Mouse (Mus musculus): ENCODE results near the gene Lilrb4a.
"Not testable (repeated sequence)": the region's sequence is repeated elsewhere in the genome, so short reads cannot be mapped to it uniquely, and the experiment has no call there.

The Lilrb4a gene

DNA sequence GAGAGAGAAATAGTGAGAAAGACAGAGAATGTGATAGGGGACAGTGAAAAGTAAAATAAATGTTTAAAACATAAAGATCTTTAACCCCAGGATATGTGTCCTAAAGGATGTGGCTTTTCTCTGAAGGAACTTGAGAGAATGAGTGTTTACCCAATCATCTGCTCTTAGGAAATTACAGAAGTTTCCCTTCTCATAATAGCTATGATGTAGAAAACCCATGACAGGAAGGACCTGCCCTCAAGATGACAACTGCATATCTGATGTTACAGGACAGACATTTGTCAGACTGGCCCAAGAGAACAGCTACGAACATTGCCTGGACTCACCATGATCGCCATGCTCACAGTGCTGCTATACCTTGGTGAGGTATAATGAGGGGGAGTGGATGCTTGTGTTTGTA, at the start of gene Lilrb4a:
Gene Lilrb4a, plus strand, starts transcription at position 266 of the 400 bp plus-strand sequence.
- DNase-seq (ENCODE audit: low read depth, low spot score) = not testable (repeated sequence)

DNA sequence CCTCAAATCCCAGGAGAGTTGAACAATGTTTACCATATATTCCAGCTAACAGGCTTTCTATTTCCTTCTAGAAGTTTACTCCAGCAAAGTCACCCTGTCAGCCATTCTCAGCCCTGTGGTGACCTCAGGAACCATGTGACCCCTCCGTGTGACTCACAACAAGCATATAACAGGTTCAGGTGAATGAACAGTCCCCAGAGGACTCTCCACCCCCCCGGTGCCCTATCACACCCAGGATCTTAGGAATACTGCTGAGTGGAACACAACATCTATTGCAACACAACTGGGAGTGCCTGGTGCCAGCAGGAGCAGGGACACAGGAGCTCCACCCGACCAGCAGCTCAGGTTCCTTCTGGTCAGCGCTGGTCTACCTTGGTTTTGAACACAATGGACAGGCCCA, 39.1 kb upstream of the Lilrb4a start:
- no peak for DNase-seq (ENCODE audit: low read depth, low spot score)

DNA sequence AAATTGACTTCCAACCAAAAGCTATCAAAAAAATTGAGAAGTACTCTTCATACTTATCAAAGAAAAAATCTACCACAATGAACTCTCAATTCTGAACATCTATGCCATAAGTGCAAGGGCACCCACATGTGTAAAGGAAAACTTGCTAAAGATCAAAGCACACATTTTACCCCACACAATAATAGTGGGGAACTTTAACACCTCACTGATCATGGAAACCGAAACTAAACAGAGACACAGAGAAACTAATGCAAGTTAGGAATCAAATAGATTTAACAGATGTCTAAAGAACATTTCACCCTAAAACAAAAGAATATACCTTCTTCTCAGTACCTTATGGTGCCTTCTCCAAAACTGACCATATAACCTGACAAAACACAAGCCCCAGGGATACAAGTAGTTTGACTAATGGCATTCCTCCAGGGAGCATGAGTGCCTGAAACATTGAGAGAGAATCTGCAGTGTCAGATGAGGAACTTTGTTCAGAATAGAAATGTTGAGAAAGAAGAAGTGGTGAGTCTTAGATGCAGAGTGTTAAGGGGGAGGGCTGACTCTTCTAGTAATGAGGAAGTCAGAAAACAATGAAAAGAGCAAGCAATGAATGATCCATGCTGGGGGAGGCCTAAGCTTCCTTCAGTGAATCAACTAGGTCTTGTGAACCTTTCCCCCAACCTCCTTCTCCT, 37.0 kb upstream of the Lilrb4a start:
- DNase-seq (ENCODE audit: low read depth, low spot score) = peak; percentile 30

DNA sequence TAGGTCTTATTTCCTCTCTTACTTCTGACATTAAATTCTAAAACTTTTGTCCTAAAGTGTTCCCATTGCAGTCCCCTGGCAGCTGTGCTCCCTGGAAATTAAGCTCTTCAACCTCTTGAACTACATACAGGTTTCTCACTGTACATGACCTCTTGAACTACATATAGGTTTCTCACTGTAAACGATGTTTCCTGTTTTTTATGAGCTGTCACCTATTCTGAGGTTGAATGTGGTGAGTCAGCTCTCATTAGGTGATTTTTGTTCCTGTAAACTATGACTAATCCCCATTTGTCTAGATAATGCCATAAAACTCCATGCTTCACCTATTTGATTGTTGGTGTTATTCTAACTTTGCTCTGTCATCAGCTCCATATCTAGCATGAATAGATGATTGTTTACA, 36.4 kb upstream of the Lilrb4a start:
- DNase-seq (ENCODE audit: low read depth, low spot score) = no peak

DNA sequence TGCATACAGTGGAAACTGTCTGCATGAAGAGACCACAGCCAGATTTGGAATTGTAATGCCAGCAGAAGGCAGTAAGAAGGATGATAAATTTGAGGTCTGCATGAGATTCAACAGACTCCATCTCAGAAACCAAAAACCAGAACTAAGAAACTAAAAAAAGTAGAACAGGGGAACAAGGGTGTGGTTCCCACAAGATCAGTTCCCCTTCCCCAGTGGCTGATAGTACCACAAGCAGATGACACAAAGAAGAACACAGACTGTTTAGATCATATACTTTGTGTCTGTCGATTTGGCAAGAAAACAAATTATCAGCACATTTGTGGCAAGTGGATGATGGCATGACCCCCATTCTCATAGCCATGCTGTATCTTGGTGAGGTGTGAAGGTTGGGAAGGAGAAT, 35.0 kb upstream of the Lilrb4a start:
- DNase-seq (ENCODE audit: low read depth, low spot score) = peak; percentile 25

DNA sequence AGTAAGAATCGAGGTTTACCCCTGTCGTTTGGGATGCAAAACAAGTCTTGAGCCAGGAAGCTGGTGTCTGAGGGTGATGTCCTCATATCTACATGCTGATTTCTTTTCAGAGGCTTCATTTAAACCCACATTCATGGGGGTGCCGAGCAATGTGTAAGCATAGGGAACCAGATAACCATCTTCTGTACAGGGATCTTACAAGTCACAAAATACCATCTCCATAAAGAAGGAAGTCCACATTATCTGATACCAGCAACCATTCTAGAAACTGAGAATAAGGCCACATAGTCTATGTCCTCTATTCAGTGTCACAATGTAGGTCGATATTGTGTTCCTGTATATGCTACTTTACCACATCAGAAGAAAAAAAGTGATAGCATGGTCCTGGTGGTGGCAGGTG, 34.4 kb upstream of the Lilrb4a start:
- DNase-seq (ENCODE audit: low read depth, low spot score) = no peak

DNA sequence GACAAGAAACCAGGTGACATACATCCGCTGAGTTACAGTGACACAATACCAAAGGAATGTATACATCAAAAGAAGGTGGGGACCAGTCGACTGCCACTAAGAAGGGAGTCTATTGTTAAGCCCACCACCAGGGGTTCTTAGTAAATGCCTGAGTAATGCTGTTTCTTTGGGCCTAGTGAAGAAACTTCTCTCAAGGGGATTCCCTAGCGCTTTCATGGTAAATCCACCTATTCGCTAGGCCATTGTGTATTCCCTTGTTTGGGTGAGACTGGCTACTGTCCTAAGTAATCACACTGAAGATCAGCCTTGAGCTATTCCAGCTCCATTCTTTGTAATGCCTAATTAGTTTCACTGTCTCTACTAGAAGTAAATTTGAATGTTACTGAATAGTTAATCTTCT, 27.0 kb upstream of the Lilrb4a start:
- not testable (repeated sequence) for DNase-seq (ENCODE audit: low read depth, low spot score)

DNA sequence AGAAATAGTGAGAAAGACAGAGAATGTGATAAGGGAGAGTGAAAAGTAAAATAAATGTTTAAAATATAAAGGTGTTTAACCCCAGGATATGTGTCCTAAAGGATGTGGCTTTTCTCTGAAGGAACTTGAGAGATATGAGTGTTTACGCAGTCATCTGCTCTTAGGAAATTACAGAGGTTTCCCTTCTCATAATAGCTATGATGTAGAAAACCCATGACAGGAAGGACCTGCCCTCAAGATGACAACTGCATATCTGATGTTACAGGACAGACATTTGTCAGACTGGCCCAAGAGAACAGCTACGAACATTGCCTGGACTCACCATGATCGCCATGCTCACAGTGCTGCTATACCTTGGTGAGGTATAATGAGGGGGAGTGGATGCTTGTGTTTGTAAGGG, 10.4 kb upstream of the Lilrb4a start, which contains the start of the genes Gm49339 and Lilr4b:
Gene Gm49339, plus strand, starts transcription at position 216 of the 400 bp plus-strand sequence.
Gene Lilr4b, plus strand, starts transcription at position 236 of the 400 bp plus-strand sequence.
- not testable (repeated sequence) for DNase-seq (ENCODE audit: low read depth, low spot score)

DNA sequence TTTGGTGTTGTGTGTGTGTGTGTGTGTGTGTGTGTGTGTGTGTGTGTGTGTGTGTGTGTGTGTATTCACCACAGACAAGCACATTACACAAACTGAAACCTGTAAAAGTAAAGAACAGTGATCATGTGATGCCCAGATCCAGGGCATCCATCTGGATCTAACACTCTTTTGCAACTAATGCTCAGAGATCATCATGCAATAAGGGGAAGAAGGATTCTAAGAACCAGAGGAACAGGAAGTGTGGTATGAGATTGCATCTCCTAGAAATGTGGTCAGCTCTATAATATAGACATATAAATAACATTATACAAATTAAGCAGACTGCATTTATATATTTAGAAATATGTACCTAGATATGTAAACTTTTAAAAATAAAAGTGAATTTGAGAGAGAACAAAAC, 29.3 kb downstream of the Lilrb4a start:
- DNase-seq (ENCODE audit: low read depth, low spot score) = no peak

DNA sequence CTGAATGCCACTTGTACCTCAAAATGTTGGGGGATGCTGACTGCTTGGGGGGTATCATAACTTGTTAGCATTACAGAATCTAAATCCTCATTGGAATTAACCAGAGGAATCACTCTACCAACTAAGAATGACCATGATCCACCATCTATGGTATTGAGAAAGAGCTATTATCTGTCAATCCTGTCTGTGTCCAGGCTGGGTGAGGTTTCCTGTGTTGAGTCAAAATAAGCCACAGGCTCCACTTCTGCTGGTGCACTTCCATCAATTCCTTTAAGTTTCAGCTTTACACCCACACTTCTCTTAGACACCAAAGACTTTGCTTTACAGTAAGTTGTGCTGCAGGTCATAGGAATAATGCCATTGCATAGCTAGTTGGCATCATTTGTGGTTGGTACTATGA, 30.7 kb downstream of the Lilrb4a start:
- no peak for DNase-seq (ENCODE audit: low read depth, low spot score)

DNA sequence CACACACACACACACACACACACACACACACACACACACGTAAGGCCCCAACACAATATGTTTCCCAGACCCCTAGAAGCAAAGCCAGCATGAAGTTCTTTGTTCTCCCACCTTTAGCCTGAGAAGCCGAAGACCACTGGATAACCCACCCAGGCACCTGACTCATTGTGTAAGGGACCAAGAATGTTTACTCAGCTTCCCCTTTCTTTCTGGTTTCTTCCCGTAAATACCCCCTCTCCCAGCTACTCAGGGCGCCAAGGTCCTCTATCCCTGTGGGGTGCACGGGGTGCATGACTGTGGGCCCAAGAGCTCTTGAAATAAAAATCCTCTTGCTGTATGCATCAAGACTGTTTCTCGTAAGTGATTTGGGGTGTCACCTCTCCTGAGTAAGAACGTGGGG, 35.3 kb downstream of the Lilrb4a start:
- DNase-seq (ENCODE audit: low read depth, low spot score) = no peak

DNA sequence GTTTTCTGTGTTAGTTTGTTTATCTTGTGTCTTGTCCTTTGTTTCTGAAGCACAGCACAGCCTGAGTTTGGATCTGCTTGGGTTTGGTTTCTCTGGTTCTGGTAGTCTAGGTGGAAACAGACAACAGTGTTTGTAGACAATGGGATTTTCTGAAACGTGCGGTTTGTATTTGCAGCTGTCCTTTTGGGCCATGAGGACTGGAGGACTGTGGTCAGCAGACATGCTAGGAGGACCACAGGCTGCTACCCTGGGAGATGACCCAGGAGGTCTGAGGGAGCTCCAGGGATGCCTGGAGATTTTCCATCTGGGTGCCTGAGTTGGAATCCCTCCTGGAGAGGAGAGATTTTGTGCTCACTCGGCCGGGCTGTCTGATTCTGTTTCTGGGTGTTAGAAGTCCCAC, 35.9 kb downstream of the Lilrb4a start:
- no peak for DNase-seq (ENCODE audit: low read depth, low spot score)

DNA sequence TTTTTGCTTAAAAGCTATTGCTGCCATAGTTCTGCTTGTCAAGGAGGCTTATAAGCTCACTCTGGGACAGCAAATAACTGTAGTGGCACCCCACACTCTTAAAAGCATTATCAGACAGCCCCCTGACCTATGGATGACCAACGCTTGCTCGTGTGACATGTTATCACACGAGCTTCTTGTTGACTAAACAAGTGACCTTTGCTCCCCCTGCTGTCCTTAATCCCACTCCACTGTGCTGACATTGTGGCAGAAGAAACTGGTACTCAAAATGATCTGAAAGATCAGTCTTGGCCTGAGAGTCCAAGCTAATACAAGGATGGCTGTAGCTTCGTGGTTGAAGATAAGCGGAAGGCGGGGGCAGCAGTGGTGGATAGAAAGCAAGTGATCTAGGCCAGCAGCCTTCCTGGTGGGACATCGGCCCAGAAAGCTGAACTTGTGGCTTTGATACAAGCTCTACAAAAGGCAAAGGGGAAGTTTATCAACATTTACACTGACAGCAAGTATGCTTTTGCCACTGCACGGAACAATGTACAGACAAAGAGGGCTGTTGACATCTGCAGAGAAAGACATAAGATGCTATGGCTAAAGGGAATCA, 38.2 kb downstream of the Lilrb4a start:
- peak; percentile 18 for DNase-seq (ENCODE audit: low read depth, low spot score)

DNA sequence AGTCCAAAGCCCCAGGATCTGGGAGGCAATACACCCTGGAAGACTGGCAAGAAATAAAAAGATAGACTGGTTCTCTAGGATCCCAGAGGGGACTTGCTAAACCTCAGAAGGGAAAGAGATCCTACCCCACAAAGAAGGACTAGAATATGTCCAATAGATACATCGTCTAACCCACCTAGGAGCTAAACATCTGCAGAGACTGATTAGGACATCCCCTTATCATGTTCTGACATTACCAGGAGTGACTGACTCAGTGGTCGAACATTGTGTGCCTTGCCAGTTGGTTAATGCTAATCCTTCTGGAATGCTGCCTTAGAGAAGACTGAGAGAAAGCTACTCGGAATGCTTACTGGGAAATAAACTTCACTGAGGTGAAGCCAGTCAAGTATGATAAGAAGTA, 38.7 kb downstream of the Lilrb4a start:
- DNase-seq (ENCODE audit: low read depth, low spot score) = no peak

DNA sequence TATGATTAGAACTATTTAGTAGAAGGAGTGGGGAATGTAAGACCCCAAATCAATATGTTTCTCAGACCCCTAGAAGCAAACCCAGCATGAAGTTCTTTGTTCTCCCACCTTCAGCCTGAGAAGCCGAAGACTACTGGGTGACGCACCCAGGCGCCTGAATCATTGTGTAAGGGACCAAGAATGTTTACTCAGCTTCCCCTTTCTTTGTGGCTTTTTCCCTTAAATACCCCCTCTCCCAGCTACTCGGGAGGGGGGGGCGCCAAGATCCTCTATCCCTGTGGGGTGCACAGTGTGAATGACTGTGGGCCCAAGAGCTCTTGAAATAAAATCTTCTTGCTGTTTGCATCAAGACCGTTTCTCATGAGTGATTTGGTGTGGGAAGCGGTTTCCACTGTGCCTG, 40.1 kb downstream of the Lilrb4a start:
- DNase-seq (ENCODE audit: low read depth, low spot score) = no peak

Measured in skeletal muscle tissue, adult 2 months (tissue).